Mouse (Mus musculus): ENCODE measurements around the gene Gm28043.

DNA sequence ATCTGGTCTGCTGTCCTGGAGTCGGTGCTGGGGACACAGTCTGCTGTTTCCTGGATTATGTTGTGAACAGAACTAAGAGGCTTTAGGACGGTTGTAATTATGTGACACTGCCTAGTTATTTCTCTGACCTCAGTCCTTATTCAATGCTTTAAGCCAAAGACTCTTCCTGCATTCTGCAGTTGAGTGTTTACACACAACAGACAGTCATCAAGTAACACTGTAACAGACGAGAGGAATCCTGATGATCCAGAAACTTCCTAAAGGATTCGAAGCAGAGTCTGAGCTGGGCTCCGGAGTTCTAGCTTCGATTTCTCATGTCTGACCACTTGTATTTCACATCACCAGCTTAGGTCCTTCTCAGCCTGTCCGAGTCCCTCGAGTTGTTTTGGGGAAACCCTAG is 63.9 kb downstream of the Gm28043 start:
- TF ChIP-seq CTCF (IDR thresholded peaks at IDR 0.05; ENCODE audit: borderline replicate concordance, insufficient read depth, low read length) (no peak), POLR2A (IDR thresholded peaks at IDR 0.05; ENCODE audit: low read depth, low read length) (no peak)

Measured in embryonic fibroblast, embryonic 13.5 days (primary cell).